Mouse (Mus musculus) macrophage (primary cell): ENCODE results near the gene Rnasel. TPM values are rescaled to one million over a fixed set of nuclear protein-coding genes. Genes with fewer than 3 reads are reported as not detected.

Source experiments
- H3K27ac ChIP-seq: fragments of 350-480 bp; formaldehyde crosslinking; 2 replicates; pipeline ENCODE4 v1.9.0; 2021
- H3K36me3 ChIP-seq: fragments of 350-480 bp; formaldehyde crosslinking; 2 replicates; pipeline ENCODE4 v1.9.0; 2021; ENCODE audit errors: inconsistent target
- H3K4me3 ChIP-seq: fragments of 350-480 bp; formaldehyde crosslinking; 2 replicates; pipeline ENCODE4 v1.9.0; 2021; ENCODE audit errors: inconsistent target
- H3K79me2 ChIP-seq: fragments of 350-480 bp; formaldehyde crosslinking; 2 replicates; pipeline ENCODE4 v1.9.0; 2021; ENCODE audit errors: inconsistent target
- whole genome bisulfite sequencing: methylation state at CpG from one replicate; pipeline ENCODE4 v1.1.7; 2026; ENCODE audit warnings: inconsistent platforms; ENCODE audit not compliant: missing documents; 5-methylcytosine and 5-hydroxymethylcytosine counted together
- polyA plus RNA-seq: library from polyadenylated mRNA; stranded (reverse); fragments of 250-400 nt; gene quantifications from 3 replicates; pipeline ENCODE4 v1.2.4, GENCODE M21; 2018; ENCODE audit warnings: inconsistent platforms

The Rnasel gene
- polyA plus RNA-seq, 1 experiment from 2014 or later, result 147 TPM

- Histone ChIP-seq H3K4me3 (no peak overlapping the region), H3K36me3 (no peaks in the 10 kb centered on the region), H3K79me2 (no peaks in the 10 kb centered on the region), H3K27ac (no peak overlapping the region)
- 90% methylated on average over 9 of the region's 9 CpGs for WGBS
These were observed 27.5 kb upstream of the Rnasel start for GRCm38 (mm10) chr1:153721565-153722310.

GRCm38 (mm10) chr1:153723426-153723825 is 25.8 kb upstream of the Rnasel start:
- no peaks in the 10 kb centered on the region for H3K36me3 ChIP-seq
- H3K79me2 ChIP-seq, result no peaks in the 10 kb centered on the region
- WGBS, result 78% methylated on average over 9 of the region's 9 CpGs
- H3K27ac ChIP-seq, result no peak overlapping the region
- no peak overlapping the region for H3K4me3 ChIP-seq

DNA sequence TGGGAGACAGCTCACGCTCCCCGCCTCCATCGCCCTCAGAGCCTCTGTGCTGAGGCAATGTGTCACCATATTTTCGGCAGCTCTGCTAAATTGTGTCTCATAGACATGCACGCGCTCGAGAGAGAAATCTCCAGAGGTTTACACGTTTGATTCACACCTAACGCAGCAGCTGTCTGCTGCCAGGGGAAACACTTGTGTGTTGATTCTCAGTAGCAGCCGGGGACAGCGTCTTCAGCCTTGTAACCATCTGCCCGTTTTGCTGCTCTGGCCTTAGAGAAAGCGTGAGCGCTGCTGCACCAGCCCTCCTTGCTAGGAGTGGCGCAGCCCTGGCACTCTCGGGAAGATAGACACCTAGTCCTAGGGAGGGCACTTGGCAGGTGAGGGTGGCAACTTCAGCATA is 22.6 kb upstream of the Rnasel start:
- H3K4me3 ChIP-seq, result no peak overlapping the region
- H3K79me2 ChIP-seq, result no peaks in the 10 kb centered on the region
- 98% methylated on average over 16 of the region's 16 CpGs for WGBS
- H3K27ac ChIP-seq, result no peak overlapping the region
- H3K36me3 ChIP-seq, result no peaks in the 10 kb centered on the region

- WGBS, result 76% methylated on average over 2 of the region's 2 CpGs
These were observed 19.4 kb upstream of the Rnasel start for GRCm38 (mm10) chr1:153729806-153730205.

GRCm38 (mm10) chr1:153730671-153731070 is 18.6 kb upstream of the Rnasel start:
- H3K27ac ChIP-seq, result no peak overlapping the region
- no peaks in the 10 kb centered on the region for H3K36me3 ChIP-seq
- no peaks in the 10 kb centered on the region for H3K79me2 ChIP-seq
- WGBS, result 89% methylated on average over 3 of the region's 3 CpGs
- H3K4me3 ChIP-seq, result no peak overlapping the region

More at GRCm38 (mm10) chr1:153729806-153730205, 19.4 kb upstream of the Rnasel start:
- Histone ChIP-seq H3K79me2 (no peaks in the 10 kb centered on the region), H3K4me3 (no peak overlapping the region), H3K36me3 (no peaks in the 10 kb centered on the region), H3K27ac (no peak overlapping the region)

- H3K79me2 ChIP-seq, result no peaks in the 10 kb centered on the region
- H3K27ac ChIP-seq, result no peak overlapping the region
- no peak overlapping the region for H3K4me3 ChIP-seq
- H3K36me3 ChIP-seq, result no peaks in the 10 kb centered on the region
- 99% methylated on average over 8 of the region's 9 CpGs for WGBS
These were observed 16.0 kb upstream of the Rnasel start for GRCm38 (mm10) chr1:153733181-153733580.

DNA sequence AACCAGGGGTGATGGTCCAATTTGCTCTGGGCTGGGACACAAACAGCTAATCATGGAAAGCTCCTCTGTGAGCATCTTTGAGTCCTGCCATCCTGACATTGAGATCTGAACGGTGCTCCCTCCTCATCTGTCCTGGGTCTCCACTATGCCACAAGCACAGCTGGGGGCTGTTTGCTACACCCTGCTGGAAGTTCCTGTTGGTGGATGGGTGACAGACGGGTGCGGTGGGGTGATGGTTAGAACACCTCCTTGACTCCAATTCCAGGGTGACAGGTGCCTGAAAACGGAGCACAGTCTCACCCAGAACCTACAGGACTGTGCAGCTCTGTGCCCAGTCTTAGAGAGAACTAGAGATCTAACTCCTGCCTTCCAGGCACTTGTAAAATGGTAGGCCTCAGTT is 14.4 kb upstream of the Rnasel start:
- H3K79me2 ChIP-seq, result no peaks in the 10 kb centered on the region
- no peak overlapping the region for H3K4me3 ChIP-seq
- no peak overlapping the region for H3K27ac ChIP-seq
- WGBS, result 70% methylated on average over 4 of the region's 4 CpGs
- H3K36me3 ChIP-seq, result no peaks in the 10 kb centered on the region

DNA sequence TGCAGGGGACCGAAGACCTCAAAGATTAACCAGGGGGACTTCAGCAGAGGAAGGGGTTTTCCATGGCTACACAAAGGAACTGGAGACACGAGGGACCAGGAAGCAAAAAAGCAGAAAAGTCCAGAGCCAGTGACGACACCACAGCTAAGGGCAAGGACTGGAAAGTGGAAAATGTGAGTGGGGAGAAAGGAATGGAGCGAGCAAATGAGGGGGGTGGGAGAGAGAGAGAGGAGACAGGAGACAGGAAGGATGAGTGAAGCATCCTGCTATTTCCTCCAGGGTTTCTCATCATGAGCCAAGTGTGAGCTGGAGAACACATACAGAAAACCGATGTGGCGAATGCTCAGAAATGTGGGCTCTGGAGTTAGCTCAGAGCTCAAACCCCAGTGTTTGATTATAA is 13.1 kb upstream of the Rnasel start:
- H3K4me3 ChIP-seq, result no peak overlapping the region
- 72% methylated on average over 6 of the region's 6 CpGs for WGBS
- H3K36me3 ChIP-seq, result no peaks in the 10 kb centered on the region
- H3K79me2 ChIP-seq, result no peaks in the 10 kb centered on the region
- no peak overlapping the region for H3K27ac ChIP-seq

DNA sequence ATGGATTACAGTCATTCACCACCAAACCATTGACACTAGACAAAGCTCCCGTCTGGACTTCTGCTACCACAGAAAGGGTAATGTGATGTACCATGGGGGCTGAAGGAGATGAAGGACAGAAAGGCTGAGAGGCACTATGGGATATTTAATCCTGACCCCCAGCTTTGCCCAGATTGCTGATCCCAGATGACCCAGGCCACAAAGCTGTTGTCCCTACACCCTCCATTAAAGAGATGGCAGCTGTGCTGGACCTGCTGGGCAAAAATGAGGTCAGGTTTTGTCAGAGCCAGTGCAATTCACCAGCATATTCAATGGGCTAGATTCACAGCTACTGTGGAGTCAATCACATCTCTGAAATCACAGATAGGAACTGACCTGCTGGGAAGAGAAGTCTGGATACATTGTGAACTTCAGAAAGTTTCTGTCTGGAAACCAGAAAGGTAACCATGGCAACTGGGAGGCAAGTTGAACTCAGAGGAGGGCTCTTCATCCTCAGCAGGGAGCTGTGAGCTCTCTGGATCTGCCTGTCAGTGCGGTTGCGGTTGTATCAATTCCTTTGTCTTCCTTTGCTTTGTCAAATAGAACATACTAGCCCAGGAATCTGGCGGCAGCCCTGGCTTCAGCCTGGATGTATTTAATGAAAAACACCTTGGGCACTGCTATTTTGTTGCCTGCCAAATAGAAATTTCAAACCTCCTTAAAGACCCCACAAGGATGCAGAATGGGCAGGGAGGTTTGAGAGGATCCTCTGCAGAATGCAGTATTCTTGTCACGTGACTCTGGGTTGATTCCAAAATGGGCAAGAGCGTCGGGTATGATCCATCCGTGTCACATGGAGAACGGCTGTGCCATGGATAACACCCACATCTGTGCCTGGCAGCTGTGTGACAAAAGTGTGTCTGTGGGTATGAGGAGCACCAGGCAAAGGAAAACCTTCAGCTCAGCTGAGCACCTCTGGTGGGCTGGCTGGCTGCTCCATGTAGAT is 11.8 kb upstream of the Rnasel start:
- H3K79me2 ChIP-seq, result no peaks in the 10 kb centered on the region
- no peaks in the 10 kb centered on the region for H3K36me3 ChIP-seq
- WGBS, result 63% methylated on average over 9 of the region's 9 CpGs

GRCm38 (mm10) chr1:153739437-153740015 is 9.7 kb upstream of the Rnasel start:
- H3K27ac ChIP-seq, result no peak overlapping the region
- WGBS, result 21% methylated on average over 12 of the region's 13 CpGs
- H3K36me3 ChIP-seq, result no peaks in the 10 kb centered on the region
- H3K4me3 ChIP-seq, result no peak overlapping the region
- no peaks in the 10 kb centered on the region for H3K79me2 ChIP-seq

More for the DNA sequence above, 11.8 kb upstream of the Rnasel start:
- Histone ChIP-seq H3K27ac (no peak overlapping the region), H3K4me3 (no peak overlapping the region)

DNA sequence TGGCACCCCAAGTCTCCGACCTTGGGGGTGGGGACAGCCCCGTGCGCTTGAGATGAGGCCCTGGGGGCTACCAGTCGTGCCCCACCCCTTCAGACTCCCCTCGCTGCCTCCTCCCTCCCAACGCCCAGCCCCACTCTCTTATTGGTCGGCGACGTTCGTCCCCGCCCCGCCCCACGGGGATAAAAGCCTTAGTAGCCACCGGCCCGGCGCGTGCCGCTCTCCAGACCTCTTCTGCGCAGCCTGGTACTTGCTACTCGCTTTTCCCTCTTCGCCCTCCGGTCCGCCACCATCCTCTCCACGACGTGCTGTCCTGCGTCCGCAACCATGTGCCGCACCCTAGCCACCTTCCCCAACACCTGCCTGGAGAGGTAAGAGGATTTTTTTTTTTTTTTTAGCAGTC is 9.1 kb upstream of the Rnasel start, which contains the start of gene Rgs16:
Rgs16 (plus strand) TSS at position 205 of the 400 bp plus-strand sequence.
- under 1% methylated on average over 27 of the region's 28 CpGs for WGBS
- Histone ChIP-seq H3K79me2 (no peaks in the 10 kb centered on the region), H3K27ac (no peak within 1 kb of the TSS), H3K36me3 (no peaks in the 10 kb centered on the region), H3K4me3 (no peak within 1 kb of the TSS)

DNA sequence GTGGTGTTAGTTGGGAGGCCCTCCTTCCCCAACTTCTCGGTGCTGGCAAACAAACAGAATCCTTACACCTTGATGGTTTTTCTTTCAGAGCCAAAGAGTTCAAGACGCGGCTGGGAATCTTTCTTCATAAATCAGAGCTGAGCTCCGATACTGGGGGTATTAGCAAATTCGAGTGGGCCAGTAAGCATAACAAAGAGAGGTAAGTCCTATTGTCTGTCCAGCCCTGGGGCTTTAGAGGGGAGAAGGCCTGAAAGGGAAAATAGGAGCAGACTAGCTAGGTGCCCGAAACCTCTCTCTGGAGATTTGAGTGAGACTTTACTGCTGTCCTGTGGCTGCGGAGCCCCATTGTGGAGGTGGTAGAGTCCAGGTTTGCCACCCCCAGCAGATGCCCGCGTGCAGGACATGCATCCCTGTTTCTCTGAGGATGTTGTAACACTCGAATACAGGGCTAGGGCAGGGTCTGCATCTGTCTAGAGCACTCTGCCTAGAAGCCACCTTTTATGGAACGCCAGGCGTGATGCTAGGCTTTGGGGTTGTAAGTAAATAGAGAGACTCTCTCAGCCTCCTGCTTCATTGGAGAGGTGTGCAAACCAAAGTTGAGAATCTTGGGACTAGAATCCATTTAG is 8.3 kb upstream of the Rnasel start:
- Histone ChIP-seq H3K36me3 (no peaks in the 10 kb centered on the region), H3K4me3 (no peak overlapping the region), H3K27ac (no peak overlapping the region), H3K79me2 (no peaks in the 10 kb centered on the region)
- 63% methylated on average over 12 of the region's 12 CpGs for WGBS

- Histone ChIP-seq H3K36me3 (no peaks in the 10 kb centered on the region), H3K27ac (no peak overlapping the region), H3K4me3 (no peak overlapping the region), H3K79me2 (no peaks in the 10 kb centered on the region)
- WGBS, result 90% methylated on average over 18 of the region's 18 CpGs
These were observed 7.5 kb upstream of the Rnasel start for GRCm38 (mm10) chr1:153741551-153742316.
